Mouse (Mus musculus): ENCODE measurements at regions not wholly inside any gene's neighbourhood (a gene's known extent, or its start where the extent isn't known, plus 50 kb on each side); places are given as distances from the start of the nearest gene placed in this dataset.

DNA sequence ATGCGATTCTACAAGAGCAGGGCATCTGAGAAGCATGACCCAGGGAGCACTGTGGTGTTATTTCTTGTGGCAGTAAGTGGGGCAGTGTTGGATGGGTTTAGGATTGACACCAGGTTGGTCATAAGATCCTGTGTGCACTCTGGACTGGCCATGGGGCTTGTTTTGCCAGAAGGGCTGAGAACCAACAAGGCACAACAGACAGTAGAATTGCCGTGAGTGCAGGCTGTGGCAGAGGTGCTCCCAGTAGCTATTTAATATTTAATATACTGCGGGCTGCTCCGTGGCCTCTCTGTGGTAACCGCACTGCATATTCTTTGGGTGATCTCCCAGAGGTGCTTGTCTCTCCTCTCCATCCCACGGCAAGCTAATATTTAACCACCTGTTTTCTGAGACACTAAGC lies 88.5 kb downstream of the 4930426L09Rik start:
- no peak for TF ChIP-seq CTCF (IDR thresholded peaks at IDR 0.05; ENCODE audit: extremely low read depth, insufficient read depth, low read length)
- no peak for TF ChIP-seq POLR2A (IDR thresholded peaks at IDR 0.05; ENCODE audit: extremely low read depth, insufficient read depth, low read length)

Data from cortical plate, adult 2 months (tissue).